Mouse (Mus musculus): Measurements from ENCODE around the gene E330009J07Rik.

DNA sequence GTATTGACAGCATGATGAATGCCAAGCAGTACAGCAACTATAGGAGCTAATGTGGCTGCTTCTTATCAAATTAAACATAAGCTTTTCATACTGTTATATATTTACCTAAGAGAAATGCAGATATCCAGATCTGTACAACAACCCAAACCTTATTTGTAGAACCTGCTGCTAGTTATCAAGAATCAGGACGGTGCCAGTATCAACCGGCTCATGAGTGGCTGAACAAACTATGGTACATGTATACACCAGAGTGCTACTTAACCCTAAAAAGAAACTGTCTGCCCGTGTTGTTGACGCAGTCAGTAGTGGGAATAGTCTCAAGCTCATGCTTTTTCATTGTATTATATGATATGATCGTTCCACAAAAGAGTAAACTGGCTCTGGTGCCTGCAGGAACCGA, 64.9 kb downstream of the E330009J07Rik start:
- TF ChIP-seq POLR2A (IDR thresholded peaks at IDR 0.05; ENCODE audit: borderline replicate concordance, low read depth, low read length), result no peak
- TF ChIP-seq CTCF (IDR thresholded peaks at IDR 0.05; ENCODE audit: low read depth, low read length), result no peak
